Mouse (Mus musculus) ovary, postnatal 36 days (tissue): Measurements from ENCODE around the gene Vsnl1.

Source experiments
- DNase-seq: peaks from one replicate; pipeline ENCODE4 v3.0.0; 2022; ENCODE audit warnings: low spot score, mixed read lengths

The Vsnl1 gene

DNA sequence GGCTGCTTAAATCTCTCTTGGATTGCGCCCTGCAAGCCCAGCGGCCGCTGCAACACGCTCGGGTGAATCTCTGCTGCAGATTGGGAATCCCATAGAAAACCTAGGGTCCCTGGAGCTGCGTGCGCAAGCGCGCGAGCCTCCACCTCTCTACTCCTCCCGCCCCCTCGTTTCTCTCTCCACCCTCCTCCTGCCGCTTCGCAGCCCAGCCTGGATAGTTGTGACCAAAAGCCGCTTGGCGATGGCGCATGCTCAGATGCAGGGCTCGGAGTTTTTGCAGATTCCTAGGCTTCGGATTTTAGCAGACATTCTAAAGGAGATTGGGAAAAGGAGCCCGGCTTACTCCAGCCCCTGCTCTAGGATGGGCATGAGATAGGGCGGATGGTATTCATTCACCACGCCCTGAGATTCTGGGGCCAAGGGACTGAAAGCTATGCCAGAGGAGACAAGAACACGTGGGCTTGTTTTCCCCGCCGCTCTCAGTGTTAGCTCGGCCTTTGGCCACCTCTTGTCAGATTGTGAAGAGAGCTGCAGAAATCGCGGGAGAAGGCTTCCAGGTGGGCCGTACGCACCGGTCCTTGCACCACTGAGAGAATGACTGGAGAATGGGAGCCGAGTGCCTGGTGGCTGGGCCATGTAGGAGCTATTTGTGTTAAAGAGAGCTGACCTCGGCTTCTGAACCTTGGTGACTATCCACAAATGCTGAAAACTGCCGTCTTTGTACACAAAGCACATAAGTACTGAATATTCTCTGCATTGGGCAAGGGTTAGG, at the start of gene Vsnl1:
Vsnl1 (minus strand) TSS at position 117 of the 769 bp plus-strand sequence.
- peak; percentile 68 for DNase-seq

DNA sequence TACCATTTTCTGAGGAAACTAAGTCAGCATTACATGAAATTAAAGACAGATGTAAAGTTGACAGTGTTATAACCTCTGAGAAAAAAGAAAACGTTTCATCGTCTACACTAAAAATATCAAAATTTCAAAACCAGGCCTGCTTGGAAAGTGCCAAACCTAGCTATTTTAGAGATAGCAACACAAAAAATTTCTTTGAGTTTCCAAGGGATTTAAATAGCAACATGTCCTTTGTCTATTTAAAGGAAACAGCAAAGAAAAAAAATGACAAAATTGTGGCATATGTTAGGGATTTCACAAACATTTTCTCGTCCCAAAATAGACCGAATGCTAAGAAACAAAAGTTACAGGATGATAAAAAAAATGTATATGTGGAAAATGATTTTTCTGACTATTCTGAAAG, 20.2 kb upstream of the Vsnl1 start:
- no peak for DNase-seq

DNA sequence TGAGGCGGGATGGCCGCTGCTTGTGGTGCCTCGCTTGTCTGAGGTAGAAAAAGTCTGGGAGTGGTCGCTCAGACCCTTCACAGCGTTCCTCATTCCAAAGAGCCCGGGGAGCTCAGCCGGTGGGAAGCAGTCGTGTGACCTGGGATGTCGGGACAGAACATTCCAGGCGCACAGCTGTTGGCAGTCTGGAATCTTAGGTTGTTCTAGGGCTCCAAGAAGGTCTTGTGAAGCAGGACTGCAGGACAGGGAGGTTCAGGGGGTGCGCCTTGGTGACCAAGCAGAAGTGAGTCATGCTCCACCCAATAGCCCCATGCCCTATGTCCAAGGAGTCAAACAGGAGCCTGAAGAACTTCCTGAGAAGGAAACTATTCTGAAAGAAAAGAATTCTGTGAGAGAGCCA, 19.8 kb upstream of the Vsnl1 start:
- DNase-seq = no peak

DNA sequence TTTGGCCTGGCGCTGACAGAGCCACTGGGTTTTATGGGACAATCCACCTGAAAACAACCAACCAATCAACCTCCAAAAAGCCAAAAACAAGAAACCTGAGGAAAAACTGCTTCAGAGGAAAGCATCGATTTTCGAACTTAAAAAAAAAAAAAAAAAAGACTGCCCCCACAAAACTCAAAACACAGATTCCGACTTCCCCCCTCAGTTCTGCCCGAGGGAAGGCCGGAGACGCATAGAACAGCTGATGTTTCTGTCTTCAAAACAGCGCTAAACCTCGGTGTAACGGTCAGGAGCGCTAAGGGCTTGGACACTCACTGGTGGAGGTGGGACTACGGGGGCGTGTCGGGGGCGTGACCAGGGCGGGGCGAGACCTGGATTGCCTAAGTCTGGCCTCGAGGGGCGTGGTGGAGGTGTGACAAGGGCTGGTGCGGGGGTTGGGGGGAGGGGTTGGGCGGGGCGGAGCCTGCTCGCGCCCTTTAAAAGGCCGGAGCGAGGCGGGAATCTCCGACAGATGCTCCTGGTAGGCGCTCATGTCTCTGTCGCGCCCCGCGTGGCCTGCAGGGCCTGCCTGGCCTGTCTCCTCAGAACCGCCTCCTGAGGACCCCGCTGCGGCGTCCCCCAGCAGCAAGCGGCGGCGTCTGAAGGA, 19.3 kb upstream of the Vsnl1 start, which contains the start of gene Rad51ap2:
Rad51ap2 (plus strand) TSS at position 531 of the 646 bp plus-strand sequence.
- peak; percentile 91 for DNase-seq

DNA sequence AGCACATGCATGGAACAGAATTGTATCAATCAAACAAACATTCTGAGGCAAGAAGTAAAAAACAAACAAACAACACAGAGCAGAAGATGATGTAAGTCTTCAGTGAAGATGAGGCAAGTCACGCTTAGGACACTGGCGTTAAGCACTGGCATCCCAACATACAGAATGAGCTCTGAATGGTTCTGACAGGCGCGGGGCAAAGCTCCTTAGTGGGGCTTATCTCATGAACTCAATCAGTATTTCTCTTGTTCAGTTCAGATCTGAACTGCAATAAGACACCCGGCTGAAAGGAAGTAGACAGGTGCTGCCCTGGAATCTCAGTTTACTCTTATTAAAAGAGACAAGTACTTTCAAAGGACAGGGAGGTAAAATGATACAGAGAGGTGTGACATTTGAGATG, 17.7 kb upstream of the Vsnl1 start:
- DNase-seq = no peak

DNA sequence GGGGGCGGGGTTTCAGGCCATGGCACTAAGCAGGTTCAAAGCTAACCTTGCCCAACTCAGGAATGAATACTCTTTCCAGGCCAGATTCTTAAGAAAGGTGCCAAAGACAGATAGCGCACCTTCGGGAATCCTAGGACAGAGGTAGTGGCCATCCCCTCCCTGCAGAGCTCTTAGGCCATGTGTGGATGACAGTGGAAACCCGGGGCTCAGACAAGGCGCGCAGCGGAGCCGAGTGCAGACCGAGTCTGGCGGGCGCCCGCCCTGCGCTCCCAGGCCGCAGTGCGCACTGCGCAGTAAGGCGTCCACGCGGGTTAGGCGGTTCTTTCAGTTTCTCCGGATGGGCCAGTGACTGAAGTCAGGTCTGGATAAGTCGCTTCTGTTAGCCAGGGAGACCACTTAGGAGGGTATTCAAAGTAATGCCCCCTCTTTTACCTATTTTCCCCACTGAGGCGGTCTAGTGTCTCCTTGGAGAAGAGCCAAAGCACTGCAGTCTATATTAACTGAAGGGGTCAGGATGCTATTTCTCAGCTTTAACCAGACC, 1.6 kb upstream of the Vsnl1 start:
- DNase-seq = no peak

DNA sequence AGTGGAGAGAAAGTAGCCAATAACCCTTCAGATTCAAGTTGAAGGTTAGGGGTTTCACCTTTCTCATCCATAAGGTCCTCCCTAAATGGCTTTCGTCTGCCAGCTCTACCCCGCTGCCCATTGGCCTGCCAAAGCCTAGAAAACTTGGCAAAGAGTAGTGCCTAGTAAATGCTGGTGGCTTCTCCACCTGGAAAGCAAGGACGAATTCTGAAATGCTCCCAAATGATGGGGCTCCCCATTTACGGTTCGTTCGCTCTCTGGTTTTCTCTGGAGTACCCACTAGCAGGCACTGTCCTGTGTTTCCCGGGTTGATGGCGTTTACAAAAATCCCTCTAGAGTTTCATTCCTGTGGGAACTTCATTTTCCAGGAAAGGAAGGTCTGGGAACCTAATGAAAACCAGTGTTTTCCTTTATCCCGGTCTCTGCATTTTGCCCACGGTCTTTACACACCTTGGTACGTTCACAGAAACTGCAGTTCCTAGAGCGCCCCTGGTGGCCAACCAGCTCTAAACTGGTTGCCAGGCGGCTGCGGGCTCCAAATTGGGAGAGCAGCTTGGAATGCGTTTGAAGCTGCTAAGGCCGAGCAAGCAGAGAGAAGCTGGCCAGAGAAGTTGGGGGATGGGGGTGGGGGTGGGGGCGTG, 973 bp upstream of the Vsnl1 start:
- peak; percentile 73 for DNase-seq

DNA sequence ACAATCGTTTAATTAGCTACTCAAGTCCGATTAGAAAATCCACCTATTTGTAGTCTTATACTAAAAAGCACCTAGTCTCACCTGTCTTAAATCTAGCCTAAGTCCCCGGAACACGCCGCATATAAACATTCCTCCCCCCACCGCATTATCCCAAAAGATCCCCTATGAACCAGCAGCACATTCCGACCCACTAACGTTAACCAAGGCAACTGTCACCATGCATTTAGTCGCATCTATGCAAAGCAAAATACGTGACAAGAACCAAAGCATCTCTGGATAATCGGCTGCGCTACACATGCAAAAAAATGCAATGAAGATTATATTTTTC, 426 bp downstream of the Vsnl1 start:
- no peak for DNase-seq

DNA sequence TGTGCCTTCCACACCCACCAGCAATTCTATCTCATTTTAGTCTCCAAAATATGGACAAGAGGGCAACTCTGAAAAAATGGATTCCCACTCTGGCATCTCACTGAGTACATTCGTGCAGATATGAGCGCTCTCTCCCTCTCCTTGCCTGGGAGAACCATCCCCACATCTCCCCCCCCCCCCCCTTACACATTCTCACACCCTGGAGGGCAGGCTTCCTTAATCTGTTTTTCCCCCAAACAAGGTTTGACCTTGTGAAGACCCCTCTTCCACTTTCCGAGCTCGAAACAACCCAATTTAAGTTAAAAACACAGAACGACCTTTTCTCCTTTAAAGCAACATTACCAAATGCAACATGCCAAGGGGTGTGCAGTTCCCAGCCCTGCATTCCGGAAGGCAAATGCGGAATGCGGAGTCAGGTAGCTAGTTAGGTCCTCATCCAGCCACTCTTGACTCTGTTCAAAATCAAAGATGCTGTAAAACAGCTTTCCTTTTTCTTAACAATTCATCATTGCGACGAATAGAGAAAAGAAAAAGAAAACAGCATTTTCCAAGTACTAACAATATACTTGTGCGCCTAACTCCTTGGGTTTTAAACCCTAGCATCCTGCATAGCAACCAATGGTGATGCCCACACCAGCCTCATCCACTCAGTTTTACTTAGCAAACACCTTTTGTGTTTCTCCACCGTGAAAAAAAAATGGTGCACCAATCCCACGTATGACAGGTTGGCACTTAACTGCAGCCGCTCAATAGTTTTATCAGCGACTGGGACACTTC, 979 bp downstream of the Vsnl1 start:
- no peak for DNase-seq

DNA sequence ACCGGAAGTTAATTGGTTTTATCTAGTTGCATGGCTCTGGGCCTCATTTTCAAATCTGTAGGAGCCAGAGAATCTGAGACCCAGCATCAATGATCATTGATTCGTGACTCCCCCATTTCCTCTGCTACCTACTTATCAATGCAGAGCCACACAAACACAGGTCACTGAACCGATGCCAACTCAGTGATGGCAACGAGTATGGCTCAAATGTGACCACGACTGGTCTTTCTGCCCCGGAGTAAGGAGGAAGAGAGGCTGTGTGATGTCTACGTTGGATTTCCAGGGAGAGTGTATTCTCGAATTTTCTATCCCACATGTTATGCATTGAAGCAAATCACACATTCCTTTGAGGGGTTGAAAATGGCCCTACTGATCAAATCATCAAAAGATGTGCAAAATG, 2.0 kb downstream of the Vsnl1 start:
- DNase-seq = no peak

DNA sequence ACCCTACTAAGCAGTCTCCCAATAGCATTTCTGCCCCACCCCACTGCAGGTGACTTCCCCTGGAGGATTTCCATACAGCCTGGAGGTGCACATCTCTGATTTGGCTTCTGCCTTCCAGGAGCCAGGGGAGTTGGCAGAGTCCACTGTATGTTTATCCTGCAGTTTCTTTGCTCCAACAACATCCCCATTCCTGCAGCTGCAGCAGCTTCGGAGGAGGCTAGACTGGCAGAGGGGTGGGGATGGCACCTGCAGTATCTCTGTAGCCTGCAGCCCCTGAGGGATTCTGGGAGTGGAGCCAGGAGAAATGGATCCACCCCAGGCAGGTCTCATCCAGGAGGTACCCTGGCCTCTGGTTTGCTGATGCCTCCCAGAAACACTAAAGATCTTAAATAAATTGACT, 2.7 kb downstream of the Vsnl1 start:
- DNase-seq = no peak

DNA sequence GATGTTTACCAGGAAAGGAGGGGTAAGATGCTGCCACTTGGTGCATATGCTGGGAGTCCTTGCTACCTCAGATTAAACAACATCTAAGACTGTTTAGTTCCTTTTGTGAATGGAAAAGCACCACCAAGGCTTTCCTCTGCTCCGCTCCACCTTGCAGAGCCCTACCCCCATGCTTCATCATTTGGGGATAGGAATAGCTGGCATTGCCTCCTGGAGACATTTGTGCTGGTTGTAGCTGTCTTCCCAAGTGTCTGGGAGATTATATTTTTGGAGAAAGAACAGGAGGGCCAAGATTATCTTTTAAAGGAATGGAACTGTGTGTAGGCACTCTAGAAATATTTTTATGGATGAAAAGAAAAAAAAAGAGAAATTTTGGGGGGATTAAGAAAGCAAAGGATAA, 3.3 kb downstream of the Vsnl1 start:
- DNase-seq = no peak

DNA sequence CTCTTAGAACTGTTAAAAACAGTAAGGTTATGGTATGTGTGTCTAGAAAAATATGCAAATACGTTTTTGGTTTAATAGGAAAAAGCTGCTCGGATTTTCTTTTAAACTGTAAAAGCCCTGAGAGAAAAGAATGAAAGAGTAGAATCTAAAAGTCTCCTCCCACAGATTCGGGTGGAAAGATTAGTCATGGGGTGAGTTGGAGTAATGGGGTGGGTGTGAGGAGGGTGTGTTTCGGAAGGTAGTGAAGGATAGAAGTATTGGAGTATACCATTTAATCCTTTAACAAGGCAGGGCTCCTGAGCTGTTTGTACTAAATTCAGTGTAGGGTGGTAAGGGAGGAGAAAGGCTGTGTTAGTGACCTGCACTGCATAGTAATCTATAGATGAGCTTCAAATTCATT, 9.0 kb downstream of the Vsnl1 start:
- DNase-seq = no peak

DNA sequence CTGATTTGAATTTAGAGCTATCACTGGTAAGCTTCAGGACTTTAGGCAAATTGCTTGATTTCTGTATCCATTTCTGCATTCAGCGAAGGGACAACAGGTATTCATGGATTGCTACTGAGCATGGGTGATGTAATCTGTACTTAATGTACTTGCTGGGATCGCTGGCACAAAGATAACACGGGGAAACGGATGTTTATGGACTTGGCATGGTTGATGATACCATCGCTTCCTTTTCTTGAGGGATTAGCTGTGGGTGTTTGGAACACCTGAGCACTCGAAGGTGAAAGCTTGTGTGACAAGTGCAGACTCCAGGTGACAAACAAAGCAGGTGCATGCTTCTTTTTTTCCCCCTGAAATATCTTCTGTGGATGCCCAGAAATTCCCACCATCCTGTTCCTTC, 18.3 kb downstream of the Vsnl1 start:
- DNase-seq = no peak

DNA sequence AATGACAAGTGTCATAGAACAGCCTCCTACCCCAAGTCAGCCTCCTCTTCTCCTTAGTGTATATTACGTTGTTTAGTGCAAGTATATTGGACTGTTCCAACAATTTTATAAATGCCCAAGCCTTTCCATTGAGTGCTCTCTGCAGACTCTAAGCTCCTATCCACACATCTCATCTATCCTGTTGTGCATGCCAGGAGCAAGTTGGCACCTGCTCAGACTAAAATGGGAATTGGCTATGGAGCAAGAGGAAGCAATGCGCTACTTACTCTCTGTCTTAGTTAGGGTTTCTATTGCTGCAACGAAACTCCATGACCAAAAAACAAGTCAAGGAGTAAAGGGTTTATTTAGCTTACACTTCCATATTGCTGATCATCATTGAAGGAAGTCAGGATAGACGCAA, 28.7 kb downstream of the Vsnl1 start:
- DNase-seq = no peak

DNA sequence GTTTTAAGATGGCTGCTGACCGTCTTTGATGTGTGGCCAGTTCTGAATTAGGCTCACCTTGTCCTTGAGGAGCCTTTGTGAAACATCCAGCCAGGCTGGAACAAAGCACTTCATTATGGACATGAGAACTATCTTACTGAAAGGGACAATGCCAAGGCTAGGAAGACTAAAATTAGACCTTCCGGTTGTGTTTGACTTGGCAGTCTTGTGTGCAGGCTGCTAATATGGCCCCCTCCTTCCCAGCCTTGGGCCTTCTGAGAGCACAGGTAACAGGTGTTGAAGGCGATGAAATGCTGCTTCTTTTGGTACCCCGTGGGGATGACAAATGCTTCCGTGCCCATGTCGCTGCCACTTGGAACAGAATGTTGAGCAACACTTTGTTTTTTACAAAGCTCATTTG, 37.6 kb downstream of the Vsnl1 start:
- DNase-seq = no peak

DNA sequence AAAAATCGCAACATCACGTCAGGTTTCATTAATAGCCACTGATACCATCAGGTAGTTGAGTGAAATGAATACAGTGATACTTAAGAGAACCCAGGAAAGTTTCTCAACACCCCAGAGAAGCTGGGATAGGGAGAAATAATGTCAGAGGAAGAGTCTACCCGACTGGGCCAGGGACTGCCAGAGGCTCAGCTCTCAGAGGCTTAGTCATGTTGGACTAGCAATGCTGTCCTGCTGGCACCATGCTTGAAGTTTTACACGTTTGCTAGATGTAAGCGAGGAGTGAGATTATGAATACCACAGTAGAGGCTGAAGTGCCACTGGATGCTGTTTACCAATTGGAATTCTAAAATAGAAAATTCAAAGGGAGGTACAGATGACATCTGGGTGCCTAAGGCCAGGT, 39.4 kb downstream of the Vsnl1 start:
- no peak for DNase-seq

DNA sequence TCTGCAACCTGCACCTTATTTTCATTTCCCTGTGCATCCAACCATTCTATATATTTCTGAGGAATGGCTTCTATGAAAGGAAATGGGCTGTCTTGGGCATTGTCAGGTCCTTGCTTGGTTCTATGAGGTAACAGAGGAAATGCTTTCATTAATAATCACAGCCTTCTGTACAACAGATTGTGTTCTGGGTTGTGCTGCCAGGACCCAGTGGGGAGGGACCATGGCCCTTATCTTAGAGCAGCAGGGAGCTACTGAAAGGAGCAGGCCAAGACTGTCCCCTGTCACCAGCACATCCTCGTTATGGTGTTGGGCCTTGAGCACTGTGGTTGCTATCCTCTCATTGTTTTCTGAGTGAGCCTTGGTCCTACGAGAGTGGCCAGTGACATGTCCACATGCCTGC, 40.9 kb downstream of the Vsnl1 start:
- no peak for DNase-seq

DNA sequence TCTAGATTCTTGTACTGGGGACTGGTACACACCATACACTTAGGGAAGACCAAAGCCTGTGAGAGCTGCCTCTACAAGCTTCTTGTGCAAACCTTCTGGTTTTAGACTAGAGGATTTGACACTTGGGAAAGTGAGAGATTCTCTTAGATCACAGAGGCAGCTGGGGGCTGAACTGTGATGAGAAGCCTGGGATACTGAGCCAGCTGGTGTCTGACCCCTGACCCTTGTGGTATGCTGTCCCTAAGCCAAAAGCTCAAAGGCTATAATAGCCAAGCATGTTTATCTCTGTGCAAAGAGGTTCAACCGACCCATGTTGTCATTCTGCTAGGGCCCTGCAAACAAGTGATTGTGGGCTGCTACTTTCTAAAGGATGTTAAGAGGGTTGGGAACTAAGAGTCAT, 43.9 kb downstream of the Vsnl1 start:
- DNase-seq = no peak

DNA sequence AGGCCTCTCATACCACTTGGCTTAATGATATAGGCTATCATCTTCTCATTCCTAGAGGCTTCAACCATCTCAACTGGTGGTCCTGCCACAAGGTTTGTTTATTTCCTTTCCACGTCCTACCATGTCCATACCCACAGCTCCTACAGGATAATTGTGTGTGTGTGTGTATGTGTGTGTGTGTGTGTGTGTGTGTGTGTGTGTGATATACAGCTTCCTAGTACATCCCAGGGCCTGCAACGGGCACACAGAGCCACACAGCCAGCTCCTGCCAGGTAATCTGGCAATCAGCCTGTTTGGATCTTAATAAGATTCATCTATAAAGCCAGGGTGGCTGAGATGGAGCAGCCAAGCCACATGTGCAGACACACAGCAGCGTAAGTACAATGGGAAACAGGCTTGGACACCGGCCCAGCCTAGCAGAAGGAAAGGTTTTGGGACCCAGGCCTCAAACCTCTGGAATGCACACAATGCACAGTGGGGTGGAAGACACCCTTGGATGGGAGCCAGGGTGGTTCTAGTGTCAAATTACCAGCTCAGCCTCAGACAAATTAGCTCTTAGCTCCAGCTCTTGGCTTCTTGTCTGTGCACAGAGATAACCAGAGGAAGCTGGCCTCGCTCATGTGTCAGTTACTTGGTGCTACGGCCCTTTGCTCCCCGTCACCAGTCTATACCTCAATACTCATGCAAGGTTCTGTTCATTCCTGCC, 45.0 kb downstream of the Vsnl1 start:
- DNase-seq = peak; percentile 10

DNA sequence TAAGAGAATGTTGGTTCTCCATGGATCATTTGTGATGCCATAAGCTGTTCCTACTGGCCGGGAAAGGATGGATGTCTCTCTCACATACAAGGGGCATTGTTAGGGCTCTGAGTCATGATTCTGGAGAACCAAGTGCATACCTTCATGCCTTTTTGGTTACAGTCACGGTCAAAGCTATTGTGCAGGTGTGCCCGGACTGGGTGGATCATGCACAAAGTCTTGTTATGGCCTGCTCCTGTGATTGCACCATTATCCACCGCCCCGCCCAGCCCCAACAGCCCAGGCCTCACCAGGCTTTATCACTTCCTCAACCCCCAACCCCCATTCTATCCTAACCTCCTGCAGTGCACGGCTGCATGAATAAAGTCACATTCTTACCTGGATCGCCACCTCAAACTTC, 47.3 kb downstream of the Vsnl1 start:
- no peak for DNase-seq

DNA sequence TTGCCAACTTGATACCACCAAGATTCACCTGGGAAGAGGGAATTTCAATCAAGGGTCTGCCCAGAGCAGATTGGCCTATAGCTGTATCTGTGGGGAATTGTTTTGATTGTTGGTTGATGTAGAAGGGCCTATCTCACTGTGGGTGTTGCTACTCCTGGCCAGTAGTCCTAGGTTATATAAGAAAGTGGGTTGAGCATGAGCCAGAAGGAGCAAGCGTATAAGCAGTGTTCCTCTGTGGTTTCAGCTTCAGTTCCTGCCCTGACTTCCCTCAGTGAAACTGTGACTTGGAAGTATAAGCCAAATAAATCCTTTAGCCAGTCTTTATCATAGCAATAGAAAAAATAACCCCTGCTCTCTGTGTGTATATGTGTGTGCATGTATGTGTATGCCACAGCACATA, 51.7 kb downstream of the Vsnl1 start:
- DNase-seq = no peak
